Mouse (Mus musculus) brain, embryonic 14.5 days (tissue): ENCODE results near the gene Rps6.

Experiments
- CTCF ChIP-seq: fragments of 200-500 bp; IDR thresholded peaks from 2 replicates; pipeline ENCODE4 v1.5.1; 2012; ENCODE audit warnings: inconsistent platforms, mild to moderate bottlenecking, moderate library complexity, borderline replicate concordance; ENCODE audit not compliant: insufficient read depth, insufficient read length; ENCODE audit errors: extremely low read depth
- POLR2A ChIP-seq: fragments of 200-500 bp; IDR thresholded peaks from 2 replicates; pipeline ENCODE4 v1.6.1; 2012; ENCODE audit warnings: mild to moderate bottlenecking, inconsistent platforms, borderline replicate concordance; ENCODE audit not compliant: poor library complexity, insufficient read depth, insufficient read length, severe bottlenecking; ENCODE audit errors: extremely low read depth

GRCm38 (mm10) chr4:86831896-86832295 lies 25.3 kb downstream of the Rps6 start:
- TF ChIP-seq CTCF (no peak), POLR2A (no peak)
